Mouse (Mus musculus) left cerebral cortex, postnatal 25 days (tissue): ENCODE data around the gene Mpped2. TPM values are rescaled to one million over a fixed set of nuclear protein-coding genes. Genes with fewer than 3 reads are reported as not detected.

Experiments
- DNase-seq, 2 experiments: peaks; one replicate each; pipeline ENCODE4 v3.0.0; 2022; ENCODE audit warnings: low spot score in 2 of 2, mixed read lengths in 1 of 2
- intact Hi-C: fragments of 180-260 bp; cut with DNase I; formaldehyde crosslinking; loops from one replicate; pipeline ENCODE4 v1.15.1; 2025
- total RNA-seq, 2 experiments: library from RNA; stranded (reverse); gene quantifications; 2 replicates each; pipeline ENCODE4 v1.2.3; 2021

Mpped2 gene
- total RNA-seq, 2 experiments from 2014 or later = 30.6 to 34.6 TPM

- intact Hi-C loops = no loop called here
- no peak for DNase-seq
These were observed 177.8 kb downstream of the Mpped2 start for GRCm38 (mm10) chr2:106870886-106871285.

GRCm38 (mm10) chr2:106873166-106873565 lies 180.1 kb downstream of the Mpped2 start:
- intact Hi-C loops = no loop called here
- DNase-seq = no peak

GRCm38 (mm10) chr2:106883390-106883789 lies 190.3 kb downstream of the Mpped2 start:
- intact Hi-C loops = no loop called here
- no peak for DNase-seq

GRCm38 (mm10) chr2:106888174-106888573 lies 195.1 kb downstream of the Mpped2 start:
- DNase-seq = no peak
- intact Hi-C loops = no loop called here

- DNase-seq = peak in 1 of 2 experiments; percentile 17
- intact Hi-C loops = no loop called here
These were observed 196.4 kb downstream of the Mpped2 start for GRCm38 (mm10) chr2:106889297-106890000.

- intact Hi-C loops = no loop called here
- no peak for DNase-seq
These were observed 200.3 kb downstream of the Mpped2 start for GRCm38 (mm10) chr2:106893376-106893775.

GRCm38 (mm10) chr2:106895326-106896023 lies 202.4 kb downstream of the Mpped2 start:
- no peak for DNase-seq
- intact Hi-C loops = no loop called here

- intact Hi-C loops = no loop called here
These were observed 202.9 kb downstream of the Mpped2 start for GRCm38 (mm10) chr2:106896024-106896384.

GRCm38 (mm10) chr2:106911951-106912480 lies 218.9 kb downstream of the Mpped2 start:
- intact Hi-C loops = no loop called here
- DNase-seq = no peak

More at GRCm38 (mm10) chr2:106896024-106896384, 202.9 kb downstream of the Mpped2 start:
- DNase-seq = no peak
